Mouse (Mus musculus) cerebellum, adult 8-10 months (tissue): ENCODE data around the gene Vcpkmt.

Experiments used
- DNase-seq: peaks from one replicate; pipeline ENCODE4 v3.0.0; 2022

The Vcpkmt gene

GRCm38 (mm10) chr12:69537675-69538361, 45.0 kb downstream of the Vcpkmt start:
- no peak for DNase-seq

- DNase-seq: peak; percentile 57
Measured at GRCm38 (mm10) chr12:69537243-69537674, 45.6 kb downstream of the Vcpkmt start.

- no peak for DNase-seq
Measured at GRCm38 (mm10) chr12:69536616-69537242, 46.1 kb downstream of the Vcpkmt start.

GRCm38 (mm10) chr12:69533237-69533636, 49.6 kb downstream of the Vcpkmt start:
- no peak for DNase-seq

- no peak for DNase-seq
Measured at GRCm38 (mm10) chr12:69532530-69532929, 50.3 kb downstream of the Vcpkmt start.

DNA sequence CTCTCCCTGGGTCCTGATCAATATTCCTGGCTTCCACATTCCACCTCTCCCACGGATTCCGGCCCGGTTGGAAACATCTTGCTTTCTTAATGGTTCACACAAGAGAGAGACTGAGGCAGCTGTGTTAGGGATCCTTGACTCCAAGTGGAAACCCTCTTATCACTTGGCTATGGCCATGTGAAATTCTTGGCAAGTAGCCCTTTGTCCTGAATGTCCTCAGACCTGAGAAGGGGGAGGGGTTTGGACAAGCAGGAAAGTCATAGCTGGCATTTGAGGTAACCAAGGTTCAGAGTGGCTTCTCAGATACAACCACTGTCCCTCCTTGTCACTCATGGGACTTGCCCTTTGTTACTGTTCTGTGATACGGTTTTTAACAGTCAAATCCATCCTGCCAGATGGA, 50.7 kb downstream of the Vcpkmt start:
- no peak for DNase-seq

DNA sequence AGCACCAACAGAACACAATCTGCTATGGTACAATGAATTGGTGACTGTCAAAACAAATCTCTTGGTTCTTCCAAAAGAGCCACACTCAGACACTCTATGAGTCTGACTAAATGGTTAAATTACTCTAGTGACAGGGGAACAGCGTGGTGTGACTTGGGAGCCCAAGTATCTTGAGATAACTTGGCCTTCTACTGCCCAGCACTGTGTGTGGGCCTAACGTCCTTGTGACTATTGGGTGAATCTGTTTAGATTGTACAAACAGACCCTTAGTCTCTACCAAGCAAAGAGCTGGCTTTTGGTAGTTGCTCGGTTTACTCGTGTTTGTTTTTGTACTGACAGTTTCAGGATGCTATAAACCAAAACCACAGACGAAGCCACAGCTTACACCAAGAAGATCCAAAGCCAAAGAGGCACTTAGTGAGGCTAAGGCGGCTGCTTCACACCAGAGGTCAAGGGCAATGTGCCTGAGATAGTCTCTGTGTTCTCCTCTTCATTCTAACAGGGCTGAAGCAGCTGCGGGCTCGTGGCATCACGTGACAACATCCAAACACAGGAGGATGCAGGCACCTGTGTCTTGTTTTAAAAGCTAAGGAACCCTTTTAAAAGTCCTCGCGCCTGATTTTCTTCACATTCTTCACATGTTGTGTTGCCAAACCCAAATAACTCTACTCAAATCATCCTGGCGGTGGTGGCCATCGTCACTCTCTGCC, 53.0 kb downstream of the Vcpkmt start:
- DNase-seq: no peak

- DNase-seq: no peak
Measured at GRCm38 (mm10) chr12:69528275-69529032, 54.4 kb downstream of the Vcpkmt start.
